Mouse (Mus musculus) liver, postnatal 0 days (tissue): ENCODE data around the gene Vmn1r4.

ENCODE experiments used
- CTCF ChIP-seq: sonication (generic); IDR thresholded peaks from 2 replicates; pipeline ENCODE4 v1.5.1; 2016; ENCODE audit warnings: antibody characterized with exemption, low read depth
- EP300 ChIP-seq: IDR thresholded peaks from 2 replicates; pipeline ENCODE4 v1.6.1; 2016; ENCODE audit warnings: antibody characterized with exemption, low read depth, mild to moderate bottlenecking

DNA sequence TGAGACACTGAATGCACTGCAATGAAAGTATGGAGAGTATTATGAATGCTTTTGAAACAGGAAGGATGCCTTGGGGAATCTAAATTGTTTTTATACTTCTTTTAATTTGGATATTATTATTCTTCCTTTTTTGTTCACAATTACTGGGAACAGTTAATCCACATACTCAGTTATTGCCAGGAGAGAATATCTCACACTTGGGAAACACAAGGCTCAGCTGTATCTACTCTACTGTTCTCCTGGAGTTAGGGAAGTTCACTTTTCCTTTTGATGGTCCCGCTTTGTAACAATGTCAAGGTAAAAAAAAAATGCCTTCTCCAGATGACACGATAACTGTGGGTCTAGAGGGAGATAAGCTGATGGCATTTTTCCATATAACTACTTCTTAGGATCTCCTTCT is 73.1 kb downstream of the Vmn1r4 start, which contains the start of gene Vmn1r6:
- TF ChIP-seq EP300 (no peak), CTCF (no peak)
